Mouse (Mus musculus): ENCODE measurements around the gene Zbtb17.

- no peak for TF ChIP-seq CTCF (IDR thresholded peaks at IDR 0.05; ENCODE audit: low read depth)
- no peak for TF ChIP-seq EP300 (IDR thresholded peaks at IDR 0.05; ENCODE audit: low read depth)
Measured at GRCm38 (mm10) chr4:141466289-141466795, 21.9 kb downstream of the Zbtb17 start.

Data from liver, postnatal 0 days (tissue).